Mouse (Mus musculus) hindbrain, embryonic 11.5 days (tissue): ENCODE measurements around the gene Rps9. TPM values are rescaled to one million over a fixed set of nuclear protein-coding genes. Genes with fewer than 3 reads are reported as not detected.
"Not testable (repeated sequence)": the region's sequence is repeated elsewhere in the genome, so short reads cannot be mapped to it uniquely, and the experiment has no call there.

Experiments used
- ATAC-seq: fragments of 200-750 bp; cut with Nextera tagmentation; 2 replicates; pipeline ENCODE4 v1.8.0; 2017; ENCODE audit warnings: mild to moderate bottlenecking, moderate TSS enrichment, moderate library complexity; ENCODE audit not compliant: low FRiP score
- DNase-seq: peaks from one replicate; pipeline ENCODE4 v3.0.0-alpha.2; 2015; ENCODE audit warnings: low spot score
- H3K27ac ChIP-seq: fragments of 300-500 bp; sonication (generic); 2 replicates; pipeline ENCODE4 v1.5.1; 2014; ENCODE audit warnings: mild to moderate bottlenecking, low read depth, low read length
- H3K27me3 ChIP-seq: fragments of 300-500 bp; sonication (generic); 2 replicates; pipeline ENCODE4 v1.6.1; 2014; ENCODE audit warnings: mild to moderate bottlenecking, low read length, moderate library complexity, mixed read lengths; ENCODE audit not compliant: control insufficient read depth, insufficient read depth
- H3K36me3 ChIP-seq: fragments of 300-500 bp; sonication (generic); 2 replicates; pipeline ENCODE4 v1.6.1; 2014; ENCODE audit warnings: mild to moderate bottlenecking, low read length, moderate library complexity, mixed read lengths; ENCODE audit not compliant: control insufficient read depth, insufficient read depth
- H3K4me1 ChIP-seq: fragments of 300-500 bp; sonication (generic); replicated peaks from 2 replicates; pipeline ENCODE4 v1.6.1; 2014; ENCODE audit warnings: low read length, mixed read lengths; ENCODE audit not compliant: control insufficient read depth, insufficient read depth
- H3K4me2 ChIP-seq: fragments of 300-500 bp; sonication (generic); replicated peaks from 2 replicates; pipeline ENCODE4 v1.6.1; 2014; ENCODE audit warnings: mild to moderate bottlenecking, low read depth, low read length
- H3K4me3 ChIP-seq: fragments of 300-500 bp; sonication (generic); 2 replicates; pipeline ENCODE4 v1.5.1; 2014; ENCODE audit warnings: low read depth, low read length
- H3K9ac ChIP-seq: fragments of 300-500 bp; sonication (generic); 2 replicates; pipeline ENCODE4 v1.6.1; 2014; ENCODE audit warnings: low read depth, low read length
- H3K9me3 ChIP-seq: fragments of 300-500 bp; sonication (generic); 2 replicates; pipeline ENCODE4 v1.6.1; 2016; ENCODE audit warnings: low read length; ENCODE audit not compliant: control insufficient read depth
- WGBS: fragments of 180-500 bp; shearing (Covaris S2); extraction: QIAGEN DNeasy Blood & Tissue Kit; methylation state at CpG from one replicate; pipeline ENCODE4 v1.1.7; 2014; 5-methylcytosine and 5-hydroxymethylcytosine counted together
- polyA plus RNA-seq: library from polyadenylated mRNA; unstranded; fragments of >200 nt; fragmentation: Nextera tagmentation; extraction: Ambion mirVana; gene quantifications from 2 replicates; pipeline ENCODE4 v1.2.1, GENCODE M21; 2014

Gene Rps9
- polyA plus RNA-seq, 1 experiment from 2014 or later, result 1,221 TPM

DNA sequence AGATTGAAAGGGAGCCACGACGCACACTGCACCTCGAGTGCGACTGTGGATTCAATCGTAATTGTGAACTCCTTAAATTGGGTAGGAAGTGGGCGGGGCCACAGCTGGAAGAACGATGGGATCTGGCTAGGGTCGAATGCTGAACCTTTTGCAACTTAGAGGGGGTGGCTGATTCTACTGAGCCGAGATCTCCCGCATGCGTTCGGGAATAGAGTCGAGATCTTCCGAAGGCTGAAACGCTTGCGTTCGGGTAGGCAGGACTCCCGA is 10.1 kb upstream of the Rps9 start:
- Histone ChIP-seq H3K9ac (peak overlapping the region; percentile 69), H3K27me3 (no peaks in the 10 kb centered on the region), H3K9me3 (no peaks in the 10 kb centered on the region), H3K36me3 (0 out of 2 replicates have a peak, but pooled peaks cover 6% of the 10 kb centered on the region), H3K4me2 (peak overlapping the region; percentile 83), H3K27ac (peak overlapping the region; percentile 84), H3K4me1 (peaks cover 4% of the 10 kb centered on the region; the same call in 1 of the 2 replicates), H3K4me3 (peak overlapping the region; percentile 68)
- DNase-seq, result no peak
- no peak for ATAC-seq
- under 1% methylated on average over 18 of the region's 18 CpGs for WGBS

GRCm38 (mm10) chr7:3694076-3694948 is 9.5 kb upstream of the Rps9 start:
- Histone ChIP-seq H3K27ac (peak overlapping the region; percentile 84), H3K36me3 (0 out of 2 replicates have a peak, but pooled peaks cover 6% of the 10 kb centered on the region), H3K4me2 (peak overlapping the region; percentile 83), H3K9ac (peak overlapping the region; percentile 69), H3K4me1 (peaks cover 4% of the 10 kb centered on the region; the same call in 1 of the 2 replicates), H3K4me3 (peak overlapping the region; percentile 68), H3K27me3 (no peaks in the 10 kb centered on the region), H3K9me3 (no peaks in the 10 kb centered on the region)
- ATAC-seq (peak; percentile 48), DNase-seq (peak; percentile 80)
- 0% methylated on average over 37 of the region's 55 CpGs for WGBS

- H3K4me2 ChIP-seq, result peak overlapping the region; percentile 83
- not testable (repeated sequence) for DNase-seq, H3K4me1 ChIP-seq, ATAC-seq, H3K27me3 ChIP-seq, H3K36me3 ChIP-seq, H3K9me3 ChIP-seq
- peak overlapping the region; percentile 69 for H3K9ac ChIP-seq
- peak overlapping the region; percentile 68 for H3K4me3 ChIP-seq
- peak overlapping the region; percentile 84; the same call in 1 of the 2 replicates for H3K27ac ChIP-seq
- 9% methylated on average over 9 of the region's 9 CpGs for WGBS
These were observed 8.9 kb upstream of the Rps9 start for GRCm38 (mm10) chr7:3694949-3695305.

DNA sequence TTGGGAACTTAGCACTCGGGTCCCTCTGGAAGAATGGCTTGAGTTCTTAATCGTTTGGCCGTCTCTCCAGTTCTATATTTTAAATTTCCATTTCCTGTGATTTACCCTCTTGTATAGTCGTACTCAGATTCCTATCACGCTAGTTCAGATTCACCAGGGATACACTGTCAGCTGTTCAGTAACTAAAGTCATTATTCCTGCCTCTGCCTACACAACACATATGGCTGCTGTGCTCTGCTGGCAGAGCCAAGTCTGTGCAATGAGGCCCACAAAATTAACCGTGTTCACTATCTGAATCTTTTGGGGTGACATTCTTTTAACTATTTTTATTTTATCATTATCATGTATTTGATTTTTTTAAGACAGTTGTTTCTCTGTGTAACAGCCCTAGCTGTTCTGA is 5.3 kb upstream of the Rps9 start:
- Histone ChIP-seq H3K4me1 (no peaks in the 10 kb centered on the region), H3K27ac (no peak overlapping the region), H3K4me2 (no peak overlapping the region), H3K36me3 (0 out of 2 replicates have a peak, but pooled peaks cover 8% of the 10 kb centered on the region), H3K9me3 (no peaks in the 10 kb centered on the region), H3K4me3 (no peak overlapping the region), H3K27me3 (no peaks in the 10 kb centered on the region), H3K9ac (no peak overlapping the region)
- no peak for ATAC-seq
- DNase-seq, result no peak
- 96% methylated on average over 6 of the region's 6 CpGs for WGBS

- DNase-seq (no peak), ATAC-seq (peak; percentile 67)
- peak overlapping the region; percentile 84 for H3K4me3 ChIP-seq
- H3K4me2 ChIP-seq, result peak overlapping the region; percentile 82
- H3K27me3 ChIP-seq, result no peaks in the 10 kb centered on the region
- H3K27ac ChIP-seq, result peak overlapping the region; percentile 88; the same call in 1 of the 2 replicates
- H3K9ac ChIP-seq, result peak overlapping the region; percentile 86
- H3K9me3 ChIP-seq, result no peaks in the 10 kb centered on the region
- WGBS, result 18% methylated on average over 6 of the region's 6 CpGs
- H3K4me1 ChIP-seq, result peaks cover 2% of the 10 kb centered on the region; the same call in 1 of the 2 replicates
- peaks cover 10% of the 10 kb centered on the region; the same call in 1 of the 2 replicates for H3K36me3 ChIP-seq
These were observed 480 bp upstream of the Rps9 start for GRCm38 (mm10) chr7:3703148-3703878.

GRCm38 (mm10) chr7:3704475-3704874 is 682 bp downstream of the Rps9 start:
- DNase-seq, result no peak
- H3K9me3 ChIP-seq, result no peaks in the 10 kb centered on the region
- peak overlapping the region; percentile 88 for H3K27ac ChIP-seq
- no peaks in the 10 kb centered on the region for H3K27me3 ChIP-seq
- peak overlapping the region; percentile 84 for H3K4me3 ChIP-seq
- H3K9ac ChIP-seq, result peak overlapping the region; percentile 86
- peaks cover 8% of the 10 kb centered on the region; the same call in 1 of the 2 replicates for H3K36me3 ChIP-seq
- peak; percentile 31 for ATAC-seq
- peak overlapping the region; percentile 82 for H3K4me2 ChIP-seq
- WGBS, result under 1% methylated on average over 20 of the region's 20 CpGs
- H3K4me1 ChIP-seq, result peaks cover 2% of the 10 kb centered on the region; the same call in 1 of the 2 replicates

GRCm38 (mm10) chr7:3705461-3705860 is 1.7 kb downstream of the Rps9 start:
- Histone ChIP-seq H3K4me2 (peak overlapping the region; percentile 82), H3K27ac (0 out of 2 replicates have a peak overlapping the region, but pooled peaks have one; percentile 6), H3K9ac (peak overlapping the region; percentile 86), H3K4me3 (peak overlapping the region; percentile 84)
- DNase-seq, H3K27me3 ChIP-seq, ATAC-seq, H3K9me3 ChIP-seq, H3K36me3 ChIP-seq, H3K4me1 ChIP-seq: not testable (repeated sequence)
- WGBS, result 9% methylated on average over 6 of the region's 7 CpGs

GRCm38 (mm10) chr7:3705911-3706310 is 2.1 kb downstream of the Rps9 start:
- peak overlapping the region; percentile 84 for H3K4me3 ChIP-seq

More at GRCm38 (mm10) chr7:3705911-3706310, 2.1 kb downstream of the Rps9 start:
- ATAC-seq (no peak), DNase-seq (no peak)
- Histone ChIP-seq H3K4me1 (peaks cover 2% of the 10 kb centered on the region; the same call in 1 of the 2 replicates), H3K9me3 (no peaks in the 10 kb centered on the region), H3K4me2 (peak overlapping the region; percentile 82), H3K9ac (peak overlapping the region; percentile 86), H3K27me3 (no peaks in the 10 kb centered on the region), H3K27ac (no peak overlapping the region), H3K36me3 (peaks cover 6% of the 10 kb centered on the region; the same call in 1 of the 2 replicates)
- WGBS, result 47% methylated on average over 6 of the region's 6 CpGs
